Mouse (Mus musculus) liver, embryonic 14.5 days (tissue): Measurements from ENCODE around the gene Lrrc38.

ENCODE experiments used
- CTCF ChIP-seq: IDR thresholded peaks from 2 replicates; pipeline ENCODE4 v1.5.1; 2016; ENCODE audit warnings: antibody characterized with exemption, low read depth, control low read depth
- EP300 ChIP-seq: IDR thresholded peaks from 2 replicates; pipeline ENCODE4 v1.6.1; 2016; ENCODE audit warnings: antibody characterized with exemption, low read depth

- TF ChIP-seq CTCF (no peak), EP300 (no peak)
Observed at GRCm38 (mm10) chr4:143379480-143379879, 29.9 kb downstream of the Lrrc38 start.
